Mouse (Mus musculus) intestine, embryonic 16.5 days (tissue): ENCODE measurements around the gene Eml1. TPM values are rescaled to one million over a fixed set of nuclear protein-coding genes. Genes with fewer than 3 reads are reported as not detected.

ENCODE experiments used
- ATAC-seq: fragments of 200-750 bp; cut with Nextera tagmentation; 2 replicates; pipeline ENCODE4 v1.8.0; 2017; ENCODE audit warnings: moderate TSS enrichment, moderate library complexity
- H3K27ac ChIP-seq: fragments of 300-500 bp; sonication (generic); 2 replicates; pipeline ENCODE4 v1.5.1; 2014; ENCODE audit warnings: mild to moderate bottlenecking, low read length
- H3K27me3 ChIP-seq: fragments of 300-500 bp; sonication (generic); replicated peaks from 2 replicates; pipeline ENCODE4 v1.6.1; 2014; ENCODE audit warnings: low read length, control low read depth, mixed read lengths; ENCODE audit not compliant: control insufficient read depth, insufficient read depth
- H3K36me3 ChIP-seq: fragments of 300-500 bp; sonication (generic); 2 replicates; pipeline ENCODE4 v1.6.1; 2014; ENCODE audit warnings: low read length, control low read depth; ENCODE audit not compliant: control insufficient read depth, insufficient read depth
- H3K4me1 ChIP-seq: fragments of 300-500 bp; sonication (generic); 2 replicates; pipeline ENCODE4 v1.6.1; 2014; ENCODE audit warnings: low read length, control low read depth, mixed read lengths; ENCODE audit not compliant: control insufficient read depth, insufficient read depth
- H3K4me2 ChIP-seq: fragments of 300-500 bp; sonication (generic); 2 replicates; pipeline ENCODE4 v1.6.1; 2014; ENCODE audit warnings: low read depth, low read length, control low read depth
- H3K4me3 ChIP-seq: fragments of 300-500 bp; sonication (generic); 2 replicates; pipeline ENCODE4 v1.5.1; 2014; ENCODE audit warnings: mild to moderate bottlenecking, low read length
- H3K9ac ChIP-seq: fragments of 300-500 bp; sonication (generic); 2 replicates; pipeline ENCODE4 v1.6.1; 2014; ENCODE audit warnings: low read depth, low read length
- H3K9me3 ChIP-seq: fragments of 300-500 bp; sonication (generic); 2 replicates; pipeline ENCODE4 v1.6.1; 2016; ENCODE audit warnings: low read length, control low read depth; ENCODE audit not compliant: control insufficient read depth
- WGBS: fragments of 180-500 bp; shearing (Covaris S2); extraction: QIAGEN DNeasy Blood & Tissue Kit; methylation state at CpG from one replicate; pipeline ENCODE4 v1.1.7; 2014; 5-methylcytosine and 5-hydroxymethylcytosine counted together
- polyA plus RNA-seq: library from polyadenylated mRNA; unstranded; fragments of >200 nt; fragmentation: Nextera tagmentation; extraction: Ambion mirVana; gene quantifications from 2 replicates; pipeline ENCODE4 v1.2.1, GENCODE M21; 2015

Eml1 gene
- polyA plus RNA-seq, 1 experiment from 2014 or later, result 63.7 TPM

DNA sequence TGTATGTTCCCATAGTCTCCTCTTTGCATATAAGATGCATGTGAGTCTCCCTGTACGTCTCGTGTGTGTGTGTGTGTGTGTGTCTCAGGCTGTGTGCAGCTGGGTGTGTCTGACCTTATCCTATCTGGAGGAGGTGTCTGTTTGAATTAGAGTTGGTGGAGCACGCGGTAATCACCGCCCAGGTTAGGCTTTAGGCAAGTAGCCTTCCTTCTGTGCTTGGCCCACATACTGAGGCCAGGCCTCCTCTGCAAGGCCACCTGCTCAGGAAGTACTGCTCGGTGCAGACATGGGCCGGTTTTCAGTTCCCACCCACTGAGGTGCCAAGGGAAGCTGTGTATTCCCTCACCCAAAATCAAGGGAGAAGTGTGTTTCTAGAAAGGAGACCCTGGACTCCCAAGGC lies 4.9 kb upstream of the Eml1 start:
- Histone ChIP-seq H3K27me3 (no peaks in the 10 kb centered on the region), H3K4me3 (no peak overlapping the region), H3K4me2 (no peak overlapping the region), H3K9me3 (no peaks in the 10 kb centered on the region), H3K27ac (no peak overlapping the region; the same call in 1 of the 2 replicates), H3K36me3 (no peaks in the 10 kb centered on the region), H3K4me1 (peaks cover 32% of the 10 kb centered on the region), H3K9ac (no peak overlapping the region)
- 0 out of 2 replicates have a peak, but pooled peaks have one; percentile 6 for ATAC-seq
- 51% methylated on average over 7 of the region's 7 CpGs for WGBS

DNA sequence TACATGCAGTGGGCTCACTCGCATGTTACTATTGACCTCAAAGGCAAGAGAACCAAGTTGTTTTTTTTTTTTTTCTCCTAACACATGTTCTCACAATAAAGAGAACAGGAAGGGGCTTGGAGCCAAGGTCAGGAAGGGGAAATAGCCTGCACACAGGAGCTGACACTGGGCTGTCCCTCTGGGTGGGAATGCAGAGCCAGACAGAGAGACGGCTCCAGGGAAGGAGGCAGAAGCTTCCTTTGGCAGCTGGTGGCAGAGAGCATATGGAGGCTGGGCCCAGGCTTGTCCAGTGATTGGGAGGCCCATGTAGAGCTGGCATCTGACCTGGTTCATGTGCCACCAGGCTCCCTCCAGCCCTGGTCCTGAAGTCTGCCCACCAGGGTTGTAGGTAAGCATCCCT lies 2.8 kb upstream of the Eml1 start:
- Histone ChIP-seq H3K4me2 (no peak overlapping the region), H3K9me3 (no peaks in the 10 kb centered on the region), H3K36me3 (no peaks in the 10 kb centered on the region), H3K9ac (no peak overlapping the region), H3K27ac (no peak overlapping the region), H3K27me3 (no peaks in the 10 kb centered on the region), H3K4me3 (no peak overlapping the region), H3K4me1 (peaks cover 35% of the 10 kb centered on the region)
- 80% methylated on average over 2 of the region's 2 CpGs for WGBS
- ATAC-seq, result no peak

DNA sequence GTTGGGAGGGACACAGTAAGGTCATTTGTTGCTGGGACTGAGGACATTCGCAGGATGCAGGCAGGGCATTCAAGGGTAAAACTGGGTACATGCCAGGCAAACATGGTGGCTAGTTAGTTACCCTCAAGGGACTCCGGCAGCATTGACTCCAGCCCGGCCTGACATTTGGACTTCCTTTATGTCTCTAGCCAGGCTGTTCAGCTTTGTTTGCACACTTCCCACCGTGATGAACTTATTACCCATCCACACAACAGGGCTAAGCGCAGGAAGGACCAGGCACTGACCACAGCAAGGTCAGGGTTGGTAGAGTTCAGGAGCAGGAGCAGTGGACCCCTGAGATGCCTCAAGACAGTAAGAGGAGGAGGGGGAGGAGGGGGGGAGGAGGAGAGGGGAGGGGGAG lies 1.8 kb upstream of the Eml1 start:
- Histone ChIP-seq H3K4me1 (peaks cover 37% of the 10 kb centered on the region), H3K36me3 (no peaks in the 10 kb centered on the region), H3K4me2 (no peak overlapping the region), H3K27ac (no peak overlapping the region), H3K9ac (no peak overlapping the region), H3K27me3 (no peaks in the 10 kb centered on the region), H3K9me3 (no peaks in the 10 kb centered on the region), H3K4me3 (no peak overlapping the region)
- WGBS, result 50% methylated on average over 5 of the region's 5 CpGs
- no peak for ATAC-seq

DNA sequence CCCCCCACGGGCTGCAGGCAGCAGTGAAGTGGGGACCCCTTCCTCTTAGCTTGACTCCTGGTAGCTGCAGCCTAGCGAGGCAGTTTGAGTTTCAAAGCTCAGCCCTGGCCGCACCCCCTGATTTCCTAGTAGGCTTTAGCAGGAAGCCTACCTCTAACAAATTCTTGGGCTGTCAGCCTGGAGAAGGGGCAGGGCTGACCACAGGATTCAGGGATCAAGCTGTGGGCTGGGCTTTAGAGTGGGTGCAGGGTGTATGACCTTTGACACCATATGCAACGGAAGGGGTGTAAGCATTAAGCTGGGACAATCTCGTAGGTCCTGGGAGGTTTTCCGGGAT lies 640 bp downstream of the Eml1 start:
- Histone ChIP-seq H3K27ac (peak overlapping the region; percentile 73), H3K27me3 (no peaks in the 10 kb centered on the region), H3K4me2 (peak overlapping the region; percentile 13; the same call in 1 of the 2 replicates), H3K36me3 (no peaks in the 10 kb centered on the region), H3K9ac (peak overlapping the region; percentile 43; the same call in 1 of the 2 replicates), H3K4me1 (peaks cover 30% of the 10 kb centered on the region), H3K4me3 (peak overlapping the region; percentile 20), H3K9me3 (no peaks in the 10 kb centered on the region)
- ATAC-seq, result no peak
- 63% methylated on average over 6 of the region's 6 CpGs for WGBS

DNA sequence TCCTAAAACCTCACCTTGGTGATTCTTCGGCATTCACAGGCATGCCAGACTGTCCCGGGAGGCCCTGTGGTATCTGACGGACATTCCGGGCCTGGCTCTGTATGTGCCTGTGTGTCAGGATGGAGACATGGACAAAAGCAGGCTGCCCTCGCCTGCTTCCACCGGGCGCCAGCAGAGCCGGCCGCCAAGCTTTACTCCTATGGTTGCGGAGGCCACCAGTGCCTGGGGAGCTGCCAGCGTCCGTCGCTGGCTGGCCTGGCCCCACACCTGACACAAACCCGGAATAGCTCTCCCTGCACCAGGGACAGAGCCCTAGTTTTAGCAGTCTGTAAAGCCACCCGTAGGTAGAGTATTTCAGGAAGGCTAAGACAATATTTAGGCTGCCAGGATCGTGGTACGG lies 1.5 kb downstream of the Eml1 start:
- peaks cover 30% of the 10 kb centered on the region for H3K4me1 ChIP-seq
- no peaks in the 10 kb centered on the region for H3K9me3 ChIP-seq
- ATAC-seq, result no peak
- H3K4me2 ChIP-seq, result no peak overlapping the region; the same call in 1 of the 2 replicates
- peak overlapping the region; percentile 70 for H3K27ac ChIP-seq
- H3K36me3 ChIP-seq, result no peaks in the 10 kb centered on the region
- WGBS, result 82% methylated on average over 17 of the region's 17 CpGs
- no peak overlapping the region for H3K4me3 ChIP-seq
- H3K9ac ChIP-seq, result peak overlapping the region; percentile 30; the same call in 1 of the 2 replicates
- H3K27me3 ChIP-seq, result no peaks in the 10 kb centered on the region

DNA sequence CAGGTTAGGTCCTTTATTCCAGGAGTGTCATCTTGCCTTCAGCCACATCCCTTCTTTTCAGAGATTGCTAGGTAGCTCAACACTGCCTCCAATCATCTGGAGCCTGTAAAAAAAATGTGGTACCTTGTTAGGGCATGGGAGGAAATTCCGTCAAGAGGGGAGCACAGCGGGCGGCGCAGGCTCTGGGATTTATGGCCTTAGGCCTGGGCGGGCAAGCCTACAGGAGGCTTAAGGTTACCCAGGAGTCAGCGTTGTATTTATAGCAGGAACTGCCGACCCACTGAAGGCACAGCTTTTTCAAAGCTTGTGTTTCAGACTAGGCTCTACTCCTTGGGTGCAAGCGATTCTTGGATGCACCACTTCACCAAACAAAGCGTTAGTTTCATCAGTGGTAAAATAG lies 2.9 kb downstream of the Eml1 start:
- H3K27ac ChIP-seq, result peak overlapping the region; percentile 70; the same call in 1 of the 2 replicates
- 41% methylated on average over 9 of the region's 9 CpGs for WGBS

DNA sequence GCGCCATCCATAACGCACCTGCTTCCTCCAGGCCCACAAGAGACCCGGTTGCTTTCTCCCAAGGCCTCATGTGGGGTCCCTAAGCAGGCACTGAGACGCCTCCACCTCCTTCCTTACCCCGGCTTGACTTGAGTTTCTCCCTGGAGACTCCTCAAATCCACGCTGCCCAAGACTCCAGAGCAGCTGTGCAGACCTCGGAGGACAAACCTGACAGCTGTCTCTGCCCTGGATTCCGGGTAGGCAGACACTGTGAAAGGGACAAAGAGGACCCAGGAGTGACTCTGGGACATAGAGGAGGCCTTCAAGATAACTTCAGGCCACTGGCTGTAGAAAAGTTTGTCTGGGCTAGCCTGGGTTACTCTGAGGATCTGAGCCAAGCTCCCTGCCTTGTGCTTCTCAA lies 3.9 kb downstream of the Eml1 start:
- ATAC-seq, result no peak
- 87% methylated on average over 8 of the region's 8 CpGs for WGBS

More for the DNA sequence above, 2.9 kb downstream of the Eml1 start:
- ATAC-seq, result no peak
- peaks cover 30% of the 10 kb centered on the region for H3K4me1 ChIP-seq
- no peaks in the 10 kb centered on the region for H3K36me3 ChIP-seq
- H3K9me3 ChIP-seq, result no peaks in the 10 kb centered on the region
- no peak overlapping the region for H3K4me3 ChIP-seq
- no peaks in the 10 kb centered on the region for H3K27me3 ChIP-seq
- H3K9ac ChIP-seq, result no peak overlapping the region
- H3K4me2 ChIP-seq, result no peak overlapping the region

DNA sequence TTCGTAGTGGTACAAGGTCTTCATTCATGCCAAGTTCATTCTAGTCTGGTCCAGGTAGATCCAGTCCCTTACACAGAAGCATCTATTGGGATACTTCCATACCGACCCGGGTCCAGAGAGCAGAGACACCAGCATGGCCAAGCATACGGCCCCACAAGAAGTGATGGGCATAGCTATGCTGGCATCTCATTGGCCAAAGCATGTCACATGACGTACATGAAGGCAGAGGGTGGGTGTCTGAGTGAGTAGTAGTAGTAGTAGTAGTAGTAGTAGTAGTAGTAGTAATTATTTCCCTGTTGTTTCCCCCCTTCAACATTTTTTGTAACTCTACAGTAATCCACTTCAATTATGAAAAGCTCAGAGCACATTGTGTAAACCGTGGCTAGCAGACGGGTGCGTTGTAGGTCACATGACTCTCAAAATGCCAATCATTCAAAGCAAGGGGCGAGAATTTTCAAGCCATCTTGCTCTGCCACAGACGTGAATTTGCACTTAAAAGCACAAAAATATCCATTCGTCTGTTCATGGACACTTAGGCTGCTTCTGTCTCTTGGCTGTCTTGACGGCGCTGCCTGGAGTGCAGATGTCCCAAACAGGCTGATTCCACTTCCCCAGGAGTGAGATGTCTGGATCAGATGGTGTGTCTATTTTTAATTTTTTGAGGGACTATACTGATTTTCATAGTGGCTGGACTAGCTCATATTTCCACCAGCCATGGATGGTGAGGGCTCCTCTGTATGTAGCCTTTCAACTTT lies 7.8 kb downstream of the Eml1 start:
- Histone ChIP-seq H3K27ac (no peak overlapping the region), H3K9ac (no peak overlapping the region), H3K4me1 (peaks cover 19% of the 10 kb centered on the region), H3K4me2 (no peak overlapping the region), H3K36me3 (no peaks in the 10 kb centered on the region), H3K4me3 (no peak overlapping the region), H3K9me3 (no peaks in the 10 kb centered on the region), H3K27me3 (no peaks in the 10 kb centered on the region)
- ATAC-seq, result no peak
- 81% methylated on average over 13 of the region's 13 CpGs for WGBS

More for the DNA sequence above, 3.9 kb downstream of the Eml1 start:
- Histone ChIP-seq H3K9me3 (no peaks in the 10 kb centered on the region), H3K4me1 (peaks cover 27% of the 10 kb centered on the region), H3K27me3 (no peaks in the 10 kb centered on the region), H3K9ac (no peak overlapping the region), H3K36me3 (no peaks in the 10 kb centered on the region), H3K4me3 (no peak overlapping the region), H3K27ac (no peak overlapping the region), H3K4me2 (no peak overlapping the region)

DNA sequence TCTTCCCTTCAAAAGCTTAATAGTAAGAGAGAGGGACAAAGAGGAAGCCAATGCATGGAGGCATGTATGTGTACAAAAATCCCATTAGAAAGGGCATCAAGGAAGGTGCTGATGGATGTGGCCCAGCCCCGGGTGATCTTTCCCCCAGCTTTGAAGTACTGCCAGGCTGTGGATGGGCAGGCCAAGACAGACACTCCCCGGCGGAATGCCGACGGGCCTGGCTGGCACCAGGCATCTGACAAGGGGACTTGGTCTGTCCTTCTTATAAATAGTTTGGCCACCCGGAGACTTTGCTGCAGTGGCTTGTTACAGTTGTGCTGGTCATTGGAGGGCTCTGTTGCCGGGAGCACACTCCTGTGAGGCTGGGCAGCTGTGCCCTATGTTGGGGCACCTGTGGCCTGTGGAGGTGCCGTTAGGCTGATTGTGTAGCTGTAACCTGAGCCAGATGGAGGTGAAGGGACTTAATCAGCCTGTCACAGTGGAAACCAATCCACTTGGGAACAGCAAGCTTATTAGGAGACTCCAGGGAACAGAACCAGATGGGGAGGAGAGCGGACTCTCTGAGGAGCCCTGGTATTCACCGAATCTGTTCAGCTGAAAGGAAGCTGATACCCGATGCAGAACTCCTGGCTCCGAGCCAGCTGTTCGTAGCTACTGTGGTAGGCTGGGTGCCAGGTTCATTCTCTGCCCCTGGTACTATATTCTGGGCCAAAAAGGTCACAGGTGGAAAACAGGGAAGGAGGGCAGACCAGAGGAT lies 15.9 kb downstream of the Eml1 start:
- ATAC-seq, result peak; percentile 67
- Histone ChIP-seq H3K27ac (no peak overlapping the region), H3K4me2 (no peak overlapping the region), H3K36me3 (no peaks in the 10 kb centered on the region), H3K9me3 (no peaks in the 10 kb centered on the region), H3K4me3 (no peak overlapping the region), H3K27me3 (no peaks in the 10 kb centered on the region), H3K9ac (peak overlapping the region; percentile 34; the same call in 1 of the 2 replicates), H3K4me1 (peaks cover 3% of the 10 kb centered on the region; the same call in 1 of the 2 replicates)
- WGBS, result 63% methylated on average over 13 of the region's 13 CpGs
